Mouse (Mus musculus) gonadal fat pad, adult 2 months (tissue): Measurements from ENCODE around the gene Rgcc. TPM values are rescaled to one million over a fixed set of nuclear protein-coding genes. Genes with fewer than 3 reads are reported as not detected.

Source experiments
- DNase-seq: peaks from one replicate; pipeline ENCODE4 v3.0.0-alpha.2; 2012; ENCODE audit warnings: low read depth
- polyA plus RNA-seq: library from polyadenylated mRNA; depleted of rRNA; stranded (reverse); fragments of >200 nt; gene quantifications from 2 replicates; pipeline ENCODE4 v1.2.3, GENCODE M21; 2012; rRNA removed

The Rgcc gene
- polyA plus RNA-seq, 1 experiment: 800 TPM

GRCm38 (mm10) chr14:79241656-79242385 lies 59.6 kb downstream of the Rgcc start:
- DNase-seq: no peak

- no peak for DNase-seq
Measured at GRCm38 (mm10) chr14:79241057-79241570, 60.3 kb downstream of the Rgcc start.

- DNase-seq: no peak
Measured at GRCm38 (mm10) chr14:79239402-79239801, 62.0 kb downstream of the Rgcc start.

Other genes starting within 250 kb of the Rgcc start
- gene Zfp957, start 54.3 kb downstream of the Rgcc start, polyA plus RNA-seq: not detected in 2 replicates
- 1.7 and 3.0 TPM in 2 replicates for gene Naa16, start 89.1 kb upstream of the Rgcc start, polyA plus RNA-seq
- gene Mtrf1, start 96.1 kb upstream of the Rgcc start, polyA plus RNA-seq: 2.8 and 3.2 TPM in 2 replicates
- gene Kbtbd7, start 124.9 kb upstream of the Rgcc start, polyA plus RNA-seq: 5.1 and 7.0 TPM in 2 replicates
- 0.34 and 0.39 TPM in 2 replicates for gene Kbtbd6, start 150.2 kb upstream of the Rgcc start, polyA plus RNA-seq
- 16.1 TPM in 2 replicates for gene Elf1, start 179.5 kb upstream of the Rgcc start, polyA plus RNA-seq
- 5.3 TPM in 2 replicates for gene Wbp4, start 179.9 kb upstream of the Rgcc start, polyA plus RNA-seq